Mouse (Mus musculus): ENCODE measurements at regions not wholly inside any gene's neighbourhood (a gene's known extent, or its start where the extent isn't known, plus 50 kb on each side); places are given as distances from the start of the nearest gene placed in this dataset.

DNA sequence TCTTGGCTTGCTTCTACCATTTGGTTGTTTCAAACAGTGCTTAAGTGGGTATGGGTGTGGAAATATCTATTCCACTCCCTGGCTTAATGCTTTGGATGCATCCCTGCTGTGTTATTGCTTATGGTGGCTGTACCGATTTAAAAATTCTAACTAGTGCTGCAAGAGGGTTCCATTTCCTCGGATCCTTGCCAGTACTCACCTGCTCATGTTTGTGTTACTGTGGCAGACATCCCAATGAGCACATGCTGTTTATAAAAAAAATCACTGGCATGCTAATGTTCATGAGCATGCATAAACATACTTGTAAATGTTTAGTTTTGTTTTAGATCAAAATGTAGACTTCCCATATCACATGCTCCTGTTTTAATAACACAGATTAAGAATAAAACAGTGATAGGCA is 285.6 kb upstream of the Ddhd1 start:
- WGBS, result 87% methylated on average over 2 of the region's 2 CpGs
- Histone ChIP-seq H3K4me3 (replicated peaks; ENCODE audit: low read length) (no peak overlapping the region), H3K27ac (no peak overlapping the region), H3K9me3 (ENCODE audit: control insufficient read depth, low read length) (no peaks in the 10 kb centered on the region), H3K4me1 (replicated peaks; ENCODE audit: control insufficient read depth, insufficient read depth, low read length) (no peaks in the 10 kb centered on the region), H3K27me3 (ENCODE audit: control insufficient read depth, insufficient read depth, low read length) (no peaks in the 10 kb centered on the region), H3K4me2 (replicated peaks) (no peak overlapping the region), H3K9ac (no peak overlapping the region), H3K36me3 (replicated peaks; ENCODE audit: control insufficient read depth, insufficient read depth) (no peaks in the 10 kb centered on the region)
- ATAC-seq (ENCODE audit: low FRiP score) (no peak), DNase-seq (ENCODE audit: low spot score) (no peak)

DNA sequence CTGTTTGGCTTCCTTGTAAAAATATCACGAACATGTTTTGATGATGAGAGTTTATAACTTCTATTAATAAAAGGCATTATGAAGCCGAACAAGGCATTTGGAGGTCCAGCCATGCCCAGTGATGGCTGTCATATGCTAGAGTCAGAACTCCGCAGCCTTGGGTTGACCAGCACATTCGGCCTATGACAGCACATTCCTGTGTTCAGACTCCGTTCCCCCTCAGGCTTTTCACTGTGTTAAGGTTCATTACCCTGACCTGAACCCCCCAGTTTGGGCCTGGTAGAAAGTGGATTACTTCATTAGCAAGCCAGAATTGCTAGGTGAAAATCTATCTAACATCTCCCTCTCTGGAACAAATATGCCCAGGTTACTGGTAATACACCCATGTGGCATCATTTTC is 286.2 kb upstream of the Ddhd1 start:
- Histone ChIP-seq H3K4me3 (replicated peaks; ENCODE audit: low read length) (no peak overlapping the region), H3K27ac (no peak overlapping the region), H3K36me3 (replicated peaks; ENCODE audit: control insufficient read depth, insufficient read depth) (no peaks in the 10 kb centered on the region), H3K9ac (no peak overlapping the region), H3K9me3 (ENCODE audit: control insufficient read depth, low read length) (no peaks in the 10 kb centered on the region), H3K4me2 (replicated peaks) (no peak overlapping the region), H3K27me3 (ENCODE audit: control insufficient read depth, insufficient read depth, low read length) (no peaks in the 10 kb centered on the region), H3K4me1 (replicated peaks; ENCODE audit: control insufficient read depth, insufficient read depth, low read length) (no peaks in the 10 kb centered on the region)
- 83% methylated on average over 5 of the region's 5 CpGs for WGBS
- no peak for DNase-seq (ENCODE audit: low spot score)
- no peak for ATAC-seq (ENCODE audit: low FRiP score)

GRCm38 (mm10) chr14:45944506-45944905 is 286.6 kb upstream of the Ddhd1 start:
- Histone ChIP-seq H3K4me1 (replicated peaks; ENCODE audit: control insufficient read depth, insufficient read depth, low read length) (no peaks in the 10 kb centered on the region), H3K4me2 (replicated peaks) (no peak overlapping the region), H3K9ac (no peak overlapping the region), H3K9me3 (ENCODE audit: control insufficient read depth, low read length) (no peaks in the 10 kb centered on the region), H3K27ac (no peak overlapping the region), H3K4me3 (replicated peaks; ENCODE audit: low read length) (no peak overlapping the region), H3K27me3 (ENCODE audit: control insufficient read depth, insufficient read depth, low read length) (no peaks in the 10 kb centered on the region), H3K36me3 (replicated peaks; ENCODE audit: control insufficient read depth, insufficient read depth) (no peaks in the 10 kb centered on the region)
- WGBS, result 68% methylated on average over 8 of the region's 8 CpGs
- ATAC-seq (ENCODE audit: low FRiP score) (no peak), DNase-seq (ENCODE audit: low spot score) (no peak)

GRCm38 (mm10) chr14:45956624-45957023 is 298.7 kb upstream of the Ddhd1 start:
- H3K4me2 ChIP-seq (replicated peaks), result no peak overlapping the region
- H3K36me3 ChIP-seq (replicated peaks; ENCODE audit: control insufficient read depth, insufficient read depth), result no peaks in the 10 kb centered on the region
- H3K4me1 ChIP-seq (replicated peaks; ENCODE audit: control insufficient read depth, insufficient read depth, low read length), result no peaks in the 10 kb centered on the region
- H3K4me3 ChIP-seq (replicated peaks; ENCODE audit: low read length), result no peak overlapping the region
- ATAC-seq (ENCODE audit: low FRiP score) (no peak), DNase-seq (ENCODE audit: low spot score) (no peak)
- H3K27me3 ChIP-seq (ENCODE audit: control insufficient read depth, insufficient read depth, low read length), result no peaks in the 10 kb centered on the region
- 88% methylated on average over 8 of the region's 8 CpGs for WGBS
- no peaks in the 10 kb centered on the region for H3K9me3 ChIP-seq (ENCODE audit: control insufficient read depth, low read length)
- H3K9ac ChIP-seq, result no peak overlapping the region
- H3K27ac ChIP-seq, result no peak overlapping the region

GRCm38 (mm10) chr14:45962474-45962873 is 304.5 kb upstream of the Ddhd1 start:
- no peaks in the 10 kb centered on the region for H3K36me3 ChIP-seq (replicated peaks; ENCODE audit: control insufficient read depth, insufficient read depth)
- H3K4me3 ChIP-seq (replicated peaks; ENCODE audit: low read length), result no peak overlapping the region
- H3K9me3 ChIP-seq (ENCODE audit: control insufficient read depth, low read length), result no peaks in the 10 kb centered on the region
- H3K4me2 ChIP-seq (replicated peaks), result no peak overlapping the region
- ATAC-seq (ENCODE audit: low FRiP score), result no peak
- DNase-seq (ENCODE audit: low spot score), result no peak
- no peak overlapping the region for H3K27ac ChIP-seq
- H3K27me3 ChIP-seq (ENCODE audit: control insufficient read depth, insufficient read depth, low read length), result no peaks in the 10 kb centered on the region
- H3K4me1 ChIP-seq (replicated peaks; ENCODE audit: control insufficient read depth, insufficient read depth, low read length), result no peaks in the 10 kb centered on the region
- WGBS, result 88% methylated on average over 4 of the region's 4 CpGs
- H3K9ac ChIP-seq, result no peak overlapping the region

DNA sequence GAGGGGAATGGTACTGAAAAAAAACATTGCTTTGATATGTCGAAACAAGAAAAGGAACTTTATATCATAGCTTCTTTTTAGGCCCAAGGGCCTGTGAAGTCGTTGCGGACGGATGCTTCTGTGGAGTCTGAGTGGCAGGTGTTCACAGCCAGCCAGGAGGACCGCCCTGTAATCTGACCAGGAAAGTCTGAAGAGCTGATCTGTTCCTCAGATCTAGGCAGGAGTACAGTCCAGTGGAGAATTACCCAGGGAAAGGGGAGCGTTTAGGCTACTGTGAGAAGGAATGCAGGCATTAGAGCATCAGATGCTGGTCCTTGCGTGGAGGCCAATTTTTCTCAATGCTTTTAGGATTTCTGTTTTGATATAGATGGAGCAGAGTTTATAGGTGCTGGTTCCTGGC is 306.1 kb upstream of the Ddhd1 start:
- no peak overlapping the region for H3K4me3 ChIP-seq (replicated peaks; ENCODE audit: low read length)
- ATAC-seq (ENCODE audit: low FRiP score) (no peak), DNase-seq (ENCODE audit: low spot score) (no peak)
- H3K27ac ChIP-seq, result no peak overlapping the region
- H3K9ac ChIP-seq, result no peak overlapping the region
- H3K4me1 ChIP-seq (replicated peaks; ENCODE audit: control insufficient read depth, insufficient read depth, low read length), result no peaks in the 10 kb centered on the region
- H3K36me3 ChIP-seq (replicated peaks; ENCODE audit: control insufficient read depth, insufficient read depth), result no peaks in the 10 kb centered on the region
- H3K4me2 ChIP-seq (replicated peaks), result no peak overlapping the region
- no peaks in the 10 kb centered on the region for H3K9me3 ChIP-seq (ENCODE audit: control insufficient read depth, low read length)
- H3K27me3 ChIP-seq (ENCODE audit: control insufficient read depth, insufficient read depth, low read length), result no peaks in the 10 kb centered on the region
- WGBS, result 80% methylated on average over 7 of the region's 7 CpGs

DNA sequence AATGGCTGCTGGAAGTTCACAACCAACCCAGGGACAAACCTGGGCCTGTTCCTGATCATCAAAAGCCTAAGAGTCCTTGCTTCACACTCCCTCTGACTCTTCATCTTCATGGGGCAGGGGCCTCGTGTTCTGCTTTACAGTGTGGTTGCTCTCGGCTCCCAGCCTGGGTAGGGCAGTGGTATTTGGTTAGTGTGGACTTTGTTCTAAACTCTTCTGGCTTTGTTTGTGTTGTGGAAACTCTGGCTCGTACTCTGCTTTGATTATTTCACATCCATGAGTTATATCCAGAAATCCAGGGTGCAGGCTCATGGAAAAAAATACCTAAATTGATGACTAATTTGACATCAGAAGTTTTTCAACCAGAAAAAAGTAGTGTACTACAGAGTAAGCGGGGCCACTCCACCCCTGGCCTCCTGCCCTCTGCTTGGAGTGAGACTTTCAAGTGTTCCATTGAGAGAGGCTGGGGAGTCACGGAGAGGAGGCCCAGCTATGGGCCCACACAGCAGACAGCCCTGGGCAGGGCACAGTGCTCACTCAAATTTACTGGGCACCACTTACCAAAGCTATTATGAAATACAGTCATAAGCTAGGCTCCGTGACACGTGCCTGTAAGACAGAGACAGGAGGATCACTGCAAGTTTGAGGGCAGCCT is 325.4 kb upstream of the Ddhd1 start:
- H3K36me3 ChIP-seq (replicated peaks; ENCODE audit: control insufficient read depth, insufficient read depth), result no peaks in the 10 kb centered on the region

DNA sequence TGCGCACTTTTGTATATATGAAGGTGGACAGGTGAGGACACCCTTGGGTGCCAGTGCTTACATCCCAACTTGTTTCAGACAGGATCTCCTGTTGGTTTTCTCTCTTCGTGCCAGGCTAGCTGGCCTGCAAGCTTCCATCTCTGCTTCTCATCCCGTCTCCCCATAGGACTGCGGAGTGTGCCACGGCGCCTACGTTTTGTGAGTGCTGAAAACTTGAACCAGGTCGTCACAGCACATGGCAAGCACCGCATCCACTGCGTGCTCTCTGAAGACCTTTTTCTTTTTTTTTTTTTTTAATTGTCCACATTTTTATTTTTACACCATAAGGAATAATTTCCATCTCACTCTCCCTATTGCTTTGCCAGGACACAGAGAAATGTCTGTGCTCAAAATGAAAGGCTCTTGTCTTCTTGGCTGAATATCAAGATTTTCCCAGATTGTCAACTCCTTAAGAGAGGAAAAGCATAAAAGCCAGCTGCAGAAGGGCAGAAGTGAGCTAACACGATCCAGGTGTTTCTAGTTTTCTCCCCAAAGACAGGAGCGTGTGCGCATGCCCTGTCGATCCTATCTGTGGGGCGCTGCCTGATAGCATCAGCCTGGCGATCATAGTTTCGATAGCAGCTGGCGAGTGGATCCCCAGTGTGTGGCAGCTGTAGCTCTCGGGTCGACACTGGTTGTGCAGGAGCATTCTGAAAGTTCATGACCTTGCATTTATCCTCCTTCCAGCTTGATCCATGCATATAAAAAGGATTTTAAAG is 326.4 kb upstream of the Ddhd1 start:
- WGBS, result 83% methylated on average over 20 of the region's 20 CpGs
- Histone ChIP-seq H3K9me3 (ENCODE audit: control insufficient read depth, low read length) (no peaks in the 10 kb centered on the region), H3K27ac (no peak overlapping the region), H3K4me1 (replicated peaks; ENCODE audit: control insufficient read depth, insufficient read depth, low read length) (no peaks in the 10 kb centered on the region), H3K36me3 (replicated peaks; ENCODE audit: control insufficient read depth, insufficient read depth) (no peaks in the 10 kb centered on the region), H3K9ac (no peak overlapping the region), H3K4me3 (replicated peaks; ENCODE audit: low read length) (no peak overlapping the region), H3K4me2 (replicated peaks) (no peak overlapping the region), H3K27me3 (ENCODE audit: control insufficient read depth, insufficient read depth, low read length) (no peaks in the 10 kb centered on the region)
- DNase-seq (ENCODE audit: low spot score), result no peak
- no peak for ATAC-seq (ENCODE audit: low FRiP score)

More for the DNA sequence above, 325.4 kb upstream of the Ddhd1 start:
- Histone ChIP-seq H3K27ac (no peak overlapping the region), H3K4me3 (replicated peaks; ENCODE audit: low read length) (no peak overlapping the region), H3K4me1 (replicated peaks; ENCODE audit: control insufficient read depth, insufficient read depth, low read length) (no peaks in the 10 kb centered on the region), H3K27me3 (ENCODE audit: control insufficient read depth, insufficient read depth, low read length) (no peaks in the 10 kb centered on the region), H3K9me3 (ENCODE audit: control insufficient read depth, low read length) (no peaks in the 10 kb centered on the region), H3K9ac (no peak overlapping the region), H3K4me2 (replicated peaks) (no peak overlapping the region)
- DNase-seq (ENCODE audit: low spot score) (no peak), ATAC-seq (ENCODE audit: low FRiP score) (no peak)
- WGBS, result 85% methylated on average over 7 of the region's 7 CpGs

- no peaks in the 10 kb centered on the region for H3K27me3 ChIP-seq (ENCODE audit: control insufficient read depth, insufficient read depth, low read length)
- DNase-seq (ENCODE audit: low spot score) (no peak), ATAC-seq (ENCODE audit: low FRiP score) (no peak)
- H3K4me3 ChIP-seq (replicated peaks; ENCODE audit: low read length), result no peak overlapping the region
- no peaks in the 10 kb centered on the region for H3K36me3 ChIP-seq (replicated peaks; ENCODE audit: control insufficient read depth, insufficient read depth)
- H3K4me2 ChIP-seq (replicated peaks), result no peak overlapping the region
- WGBS, result 74% methylated on average over 17 of the region's 17 CpGs
- H3K9me3 ChIP-seq (ENCODE audit: control insufficient read depth, low read length), result no peaks in the 10 kb centered on the region
- H3K9ac ChIP-seq, result no peak overlapping the region
- no peaks in the 10 kb centered on the region for H3K4me1 ChIP-seq (replicated peaks; ENCODE audit: control insufficient read depth, insufficient read depth, low read length)
- H3K27ac ChIP-seq, result no peak overlapping the region
Observed at GRCm38 (mm10) chr14:45992041-45992869, 334.3 kb upstream of the Ddhd1 start.
